Mouse (Mus musculus) hindlimb bud, embryonic 11.5 days (tissue): ENCODE data around the gene Zfp286.

Experiments
- DNase-seq: peaks from one replicate; pipeline ENCODE4 v3.0.0-alpha.2; 2012; ENCODE audit warnings: low read depth, low spot score; ENCODE audit errors: extremely low spot score

Zfp286 gene

DNA sequence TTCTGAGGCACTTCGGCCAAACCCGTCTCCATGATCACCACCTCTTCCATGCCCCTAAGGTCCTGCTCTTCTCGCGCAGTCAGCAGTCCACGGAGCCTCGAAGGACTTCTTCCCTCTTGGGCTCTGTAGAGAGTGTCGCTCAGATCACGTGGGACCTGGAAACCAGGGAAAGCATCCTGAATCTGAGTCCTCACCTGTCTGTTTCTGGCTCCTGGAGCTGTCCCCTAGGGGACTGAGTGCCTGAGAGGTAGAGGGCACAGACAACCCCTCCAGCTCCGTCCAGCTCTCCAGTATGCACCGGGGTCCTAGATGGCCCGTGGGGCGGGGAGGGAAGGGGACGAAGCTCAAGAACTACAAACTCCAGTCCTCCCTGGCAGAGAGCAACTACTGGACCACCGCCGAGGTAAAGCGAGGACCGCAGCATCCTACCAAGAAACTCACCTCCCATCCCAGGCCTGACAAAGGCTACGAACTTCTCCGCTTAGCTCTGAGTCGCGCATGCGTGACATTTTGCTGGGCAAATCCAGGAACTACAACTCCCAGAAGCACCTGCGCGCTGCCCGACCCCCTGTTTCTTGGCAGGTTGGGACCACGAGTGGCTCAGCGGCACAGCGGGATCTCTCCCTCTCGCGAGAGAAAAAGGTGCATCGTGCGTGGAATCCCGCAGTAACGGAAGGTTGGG lies at the start of gene Zfp286:
TSS of gene Zfp286 (minus strand) at position 528 of the 682 bp plus-strand sequence.
- DNase-seq = peak; percentile 91

GRCm38 (mm10) chr11:62831906-62832305 lies 42.6 kb upstream of the Zfp286 start:
- no peak for DNase-seq

- DNase-seq = no peak
Observed at GRCm38 (mm10) chr11:62830387-62830786, 41.1 kb upstream of the Zfp286 start.

- no peak for DNase-seq
Observed at GRCm38 (mm10) chr11:62827911-62828310, 38.6 kb upstream of the Zfp286 start.

- DNase-seq = no peak
Observed at GRCm38 (mm10) chr11:62827135-62827534, 37.9 kb upstream of the Zfp286 start.

- DNase-seq = no peak
Observed at GRCm38 (mm10) chr11:62826106-62826733, 37.0 kb upstream of the Zfp286 start.

DNA sequence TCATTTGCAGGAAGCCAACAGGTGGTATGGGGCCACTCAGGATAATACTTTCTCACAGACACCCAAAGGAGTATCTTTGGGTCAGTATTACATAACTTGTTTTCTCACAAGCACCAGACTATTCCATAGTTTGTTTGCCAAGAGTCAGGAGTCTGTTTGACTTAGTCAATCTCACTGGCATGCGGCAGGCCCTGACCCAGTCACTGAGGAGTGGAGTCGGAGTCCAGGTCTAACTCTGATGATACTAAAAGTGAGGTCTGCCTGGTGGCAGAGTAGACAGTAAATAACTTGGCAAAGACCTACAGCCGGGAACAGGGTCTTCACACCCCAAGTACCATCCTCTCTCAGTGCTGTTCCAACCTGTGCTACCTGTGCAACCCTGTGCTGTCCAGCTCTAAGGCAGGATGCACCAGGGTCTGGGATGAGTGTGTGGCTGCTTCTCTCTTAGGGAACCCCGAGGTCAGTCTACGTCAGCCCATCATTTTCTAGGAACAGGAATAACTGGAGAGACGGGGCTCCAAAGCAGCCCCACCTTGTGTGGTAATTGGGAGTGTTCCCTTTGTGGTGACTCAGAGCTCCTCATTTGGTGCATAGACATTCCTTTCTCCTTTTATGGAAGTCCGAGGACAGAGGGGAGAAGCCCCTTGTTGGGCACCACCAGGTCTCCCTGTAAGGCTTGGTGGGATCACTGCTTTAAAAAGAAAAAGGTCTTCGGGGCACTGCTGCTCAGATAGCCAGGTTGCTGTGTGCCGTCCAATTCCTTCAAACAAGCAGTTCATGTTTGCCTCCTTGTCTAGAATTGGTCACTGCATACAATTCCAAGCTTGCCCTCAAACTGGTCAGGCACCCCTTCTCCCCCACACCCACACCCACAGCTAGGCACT lies 36.2 kb upstream of the Zfp286 start:
- no peak for DNase-seq

DNA sequence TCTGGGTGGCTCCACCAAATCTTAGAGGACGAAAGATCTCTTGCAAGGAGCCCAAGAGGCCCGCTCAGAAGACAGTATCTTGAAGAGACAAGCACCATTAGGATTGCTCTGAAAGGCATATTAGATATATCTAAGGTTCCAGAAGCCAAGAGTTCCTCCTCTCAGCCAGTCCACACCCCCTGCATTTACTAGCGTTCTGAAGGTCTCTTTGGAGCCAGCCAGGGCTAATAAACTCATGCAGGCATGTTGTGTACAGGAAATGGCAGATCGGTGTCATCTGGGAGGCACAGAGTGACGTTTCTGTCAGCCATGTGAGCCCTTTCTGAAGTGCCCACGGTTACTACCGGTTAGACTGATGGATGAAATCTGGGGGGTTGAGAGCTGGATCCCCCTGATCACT lies 34.9 kb upstream of the Zfp286 start:
- DNase-seq = no peak

GRCm38 (mm10) chr11:62821893-62822292 lies 32.6 kb upstream of the Zfp286 start:
- DNase-seq = no peak

GRCm38 (mm10) chr11:62820661-62821437 lies 31.6 kb upstream of the Zfp286 start:
- DNase-seq = no peak

DNA sequence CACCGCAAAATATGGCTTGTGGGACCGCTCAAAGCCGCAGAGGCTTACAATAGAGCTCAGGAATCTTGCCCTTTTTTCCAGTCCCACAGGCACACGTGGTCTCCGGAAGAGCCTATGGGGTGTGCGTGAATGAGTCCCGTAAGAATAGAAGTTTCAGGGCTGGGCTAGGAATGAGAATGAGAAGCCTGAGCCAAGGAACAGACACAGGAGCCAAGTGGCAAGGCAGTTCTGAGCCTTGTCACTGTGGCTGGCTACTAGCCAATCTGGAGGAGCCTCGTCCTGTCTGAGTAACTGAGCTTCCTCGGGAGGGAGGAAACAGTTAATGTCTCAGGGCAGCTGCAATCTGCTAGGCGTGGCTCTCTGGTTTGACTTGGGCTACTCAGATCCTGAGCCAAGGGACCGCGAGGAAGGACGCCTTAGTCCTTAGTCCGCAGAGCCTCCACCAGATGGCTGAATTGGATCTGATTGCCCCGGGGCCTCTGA lies 30.8 kb upstream of the Zfp286 start, which contains the start of gene Trim16:
TSS of gene Trim16 (plus strand) at position 173 of the 483 bp plus-strand sequence.
- no peak for DNase-seq

GRCm38 (mm10) chr11:62819059-62819686 lies 29.9 kb upstream of the Zfp286 start:
- DNase-seq = no peak

GRCm38 (mm10) chr11:62816591-62816990 lies 27.3 kb upstream of the Zfp286 start:
- no peak for DNase-seq

- no peak for DNase-seq
Observed at GRCm38 (mm10) chr11:62815438-62815837, 26.2 kb upstream of the Zfp286 start.

DNA sequence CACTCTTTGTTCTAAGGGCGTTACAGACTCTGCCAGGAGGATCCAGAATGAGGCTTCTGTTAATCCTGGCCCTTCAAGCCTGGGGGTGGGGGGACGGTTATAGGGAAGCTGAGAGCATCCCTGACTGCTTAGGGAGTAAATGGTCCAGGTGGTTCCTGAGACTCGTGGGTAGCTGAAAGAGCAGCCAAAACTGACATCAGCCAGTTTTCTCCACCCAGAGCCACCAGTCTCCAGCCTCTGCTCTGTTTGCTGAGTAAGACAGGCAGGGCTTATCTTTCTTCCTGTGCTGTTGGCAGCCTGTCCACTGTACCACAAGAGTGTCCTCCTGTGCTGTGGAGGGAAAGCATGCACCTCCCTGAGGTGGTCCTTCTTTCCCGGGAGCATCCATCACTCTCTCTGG lies 25.4 kb upstream of the Zfp286 start:
- DNase-seq = no peak

DNA sequence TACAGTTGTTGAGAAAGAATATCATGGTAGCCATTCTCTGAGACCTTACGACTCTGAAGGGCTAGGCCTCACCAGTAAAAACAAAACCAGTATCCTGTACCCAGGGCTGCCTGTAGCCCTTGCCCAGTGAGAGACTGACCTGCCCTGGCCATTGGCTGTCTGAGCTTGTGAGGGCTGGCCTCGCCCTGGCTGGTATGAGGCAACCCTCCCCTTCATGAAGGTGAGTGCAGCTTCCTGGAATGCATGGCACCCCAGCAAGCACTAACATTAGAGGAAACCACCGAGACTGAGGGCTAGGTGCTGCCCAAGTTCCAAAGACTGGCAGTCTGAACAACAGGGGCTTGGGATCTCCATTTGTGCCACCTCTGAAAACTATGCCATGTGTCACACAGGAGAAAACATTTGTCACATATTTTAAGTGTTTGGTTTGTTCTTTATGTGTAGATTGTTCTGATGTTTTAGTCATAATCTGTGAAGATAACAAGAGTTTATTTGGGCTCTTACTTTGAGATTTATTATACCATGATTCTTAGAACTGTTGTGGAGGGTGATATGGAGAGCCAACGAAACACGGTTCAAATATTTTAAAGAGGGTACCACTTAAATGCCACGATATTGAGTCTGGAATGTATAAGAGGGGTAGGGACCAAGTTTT lies 24.8 kb upstream of the Zfp286 start:
- no peak for DNase-seq

GRCm38 (mm10) chr11:62813497-62813896 lies 24.2 kb upstream of the Zfp286 start:
- no peak for DNase-seq

DNA sequence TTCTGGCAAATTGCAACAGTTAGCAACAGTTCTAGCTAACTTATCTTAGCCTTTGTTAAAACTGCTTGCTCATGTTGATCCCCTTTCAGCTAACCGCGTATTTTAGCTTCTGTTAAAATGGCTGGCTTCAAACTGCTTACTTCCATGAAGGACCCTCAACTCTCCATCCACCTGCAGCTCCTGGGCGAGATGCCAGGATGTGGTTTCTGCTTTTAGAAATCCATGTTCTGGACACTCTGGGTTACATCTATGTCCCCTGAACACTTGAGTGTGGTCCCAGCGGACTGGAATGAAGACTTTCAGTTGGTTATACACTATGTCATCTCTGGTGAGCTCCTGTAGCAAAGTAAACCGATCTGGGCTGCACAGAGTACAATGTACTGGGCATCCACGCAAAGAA lies 23.0 kb upstream of the Zfp286 start:
- no peak for DNase-seq

- DNase-seq = no peak
Observed at GRCm38 (mm10) chr11:62809201-62809600, 19.9 kb upstream of the Zfp286 start.

DNA sequence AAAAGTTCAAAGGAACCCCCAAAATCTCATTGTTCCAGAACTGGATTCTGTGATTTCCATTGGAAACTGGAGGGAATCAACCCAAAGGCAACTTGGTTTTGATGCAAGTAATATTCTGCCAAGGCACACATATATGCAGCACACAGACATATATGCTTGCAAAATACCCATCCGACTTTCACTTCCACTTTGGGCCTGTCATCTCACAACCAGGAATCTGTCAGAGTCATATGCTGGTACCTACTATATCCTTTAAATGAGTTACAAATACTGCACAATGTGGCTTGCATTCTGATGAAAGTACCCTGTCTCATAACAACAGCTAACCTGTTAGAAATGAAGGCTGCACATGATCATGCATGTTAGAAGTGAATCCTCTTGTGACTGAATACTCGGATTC lies 18.7 kb upstream of the Zfp286 start:
- no peak for DNase-seq
